Mouse (Mus musculus): ENCODE results near the gene Fgfr2.

Fgfr2 gene

DNA sequence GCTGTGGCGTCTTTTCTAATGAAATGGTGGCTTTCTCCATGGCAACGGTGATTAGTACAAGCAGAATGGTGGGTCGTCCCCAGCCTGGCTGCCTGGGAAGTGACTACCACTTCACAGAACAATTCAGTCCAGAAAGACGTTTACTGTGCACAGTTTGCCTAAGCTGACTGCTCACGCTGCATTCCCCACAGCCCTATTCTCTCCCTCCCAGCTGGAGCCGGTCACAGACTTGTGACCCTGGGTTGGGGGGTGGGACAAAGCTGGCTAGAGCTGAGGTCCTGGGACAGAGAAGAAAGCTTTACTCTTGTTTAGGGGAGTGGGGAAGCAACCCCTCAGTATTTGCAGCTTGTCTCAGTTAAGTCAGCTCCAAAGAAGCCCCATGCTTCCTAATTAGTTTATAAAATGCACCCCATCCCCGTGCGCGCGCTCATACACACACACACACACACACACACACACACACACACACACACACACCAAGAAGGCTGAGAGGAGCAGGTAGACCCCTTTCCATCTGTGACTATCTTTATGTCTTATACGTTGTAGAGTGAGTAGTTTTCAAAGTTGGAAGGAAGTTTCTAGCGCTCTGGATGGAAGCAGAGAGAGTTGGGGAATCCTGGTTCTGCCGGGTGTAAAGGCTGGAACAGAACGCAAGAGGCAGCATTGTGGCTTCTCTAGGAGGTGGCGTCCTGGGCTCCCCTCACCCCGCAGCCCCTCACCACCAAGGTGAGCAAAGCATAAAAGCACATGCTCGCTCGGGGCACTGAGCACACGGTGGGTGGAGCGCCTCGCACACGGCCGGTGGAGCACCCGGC is 2754.1 kb downstream of the Fgfr2 start:
- no peak for DNase-seq

DNA sequence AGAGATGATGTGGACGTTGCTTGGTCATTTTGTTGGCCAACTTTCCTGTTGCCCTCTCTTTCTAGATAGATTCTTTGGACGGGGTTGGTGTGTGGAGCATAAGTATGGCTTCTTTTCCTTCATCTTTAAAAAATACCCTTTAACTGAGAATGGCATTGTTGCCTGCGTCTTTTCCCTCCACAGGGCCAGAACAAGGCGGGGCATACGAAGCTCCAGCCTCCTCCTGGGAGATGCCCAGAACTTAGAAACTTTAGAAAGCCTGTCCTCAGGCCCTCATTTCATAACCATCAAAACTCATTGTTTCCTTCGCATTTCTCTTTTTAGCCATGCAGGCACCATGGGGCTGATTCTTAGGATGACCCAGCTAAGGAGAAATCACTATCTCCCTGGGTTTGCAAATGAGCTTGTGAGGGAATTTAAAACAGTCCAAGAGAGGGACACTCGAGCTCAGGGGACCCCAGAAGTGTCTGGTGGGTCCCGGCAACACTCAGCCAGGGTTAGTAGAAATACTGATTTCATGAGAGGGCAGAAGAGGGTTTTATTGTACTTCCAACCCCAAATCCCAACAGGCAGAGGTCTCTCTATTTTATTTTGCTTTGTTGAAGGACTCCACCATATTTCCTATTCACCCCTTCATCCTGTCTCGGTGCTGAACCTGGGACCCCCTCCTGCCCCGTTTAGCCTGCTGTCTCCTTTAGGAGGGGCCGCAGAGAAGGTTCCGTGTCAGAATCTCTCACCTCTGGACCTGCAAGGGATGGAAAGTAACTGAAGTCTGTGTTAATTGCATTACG is 2754.9 kb downstream of the Fgfr2 start:
- no peak for DNase-seq

GRCm38 (mm10) chr7:130367222-130368035 is 2755.7 kb downstream of the Fgfr2 start:
- DNase-seq = no peak

- DNase-seq = no peak
Observed at GRCm38 (mm10) chr7:130365711-130366110, 2757.4 kb downstream of the Fgfr2 start.

- no peak for DNase-seq
Observed at GRCm38 (mm10) chr7:130340412-130341152, 2782.6 kb downstream of the Fgfr2 start.

DNA sequence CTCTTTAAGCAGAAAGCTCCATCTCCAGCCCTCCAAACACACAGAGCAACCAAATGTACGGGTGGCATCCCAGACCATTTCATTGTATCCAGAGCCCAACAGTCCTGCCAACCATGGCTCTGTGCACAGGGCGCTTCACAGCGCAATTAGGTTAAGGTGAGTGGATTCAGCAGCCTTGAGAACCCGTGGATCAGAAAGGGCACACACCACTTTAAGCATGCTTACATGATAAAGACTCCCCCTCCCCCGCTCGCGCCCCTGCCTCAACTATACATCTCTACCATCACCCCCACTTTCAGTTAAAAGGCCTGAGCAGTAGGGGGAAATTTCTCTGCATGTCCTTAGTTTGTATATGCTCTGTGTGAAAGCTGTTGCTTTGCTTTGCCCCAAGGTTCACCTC is 2785.5 kb downstream of the Fgfr2 start:
- DNase-seq = no peak

GRCm38 (mm10) chr7:130335440-130336051 is 2787.6 kb downstream of the Fgfr2 start:
- no peak for DNase-seq

- no peak for DNase-seq
Observed at GRCm38 (mm10) chr7:130332515-130333220, 2790.5 kb downstream of the Fgfr2 start.

DNA sequence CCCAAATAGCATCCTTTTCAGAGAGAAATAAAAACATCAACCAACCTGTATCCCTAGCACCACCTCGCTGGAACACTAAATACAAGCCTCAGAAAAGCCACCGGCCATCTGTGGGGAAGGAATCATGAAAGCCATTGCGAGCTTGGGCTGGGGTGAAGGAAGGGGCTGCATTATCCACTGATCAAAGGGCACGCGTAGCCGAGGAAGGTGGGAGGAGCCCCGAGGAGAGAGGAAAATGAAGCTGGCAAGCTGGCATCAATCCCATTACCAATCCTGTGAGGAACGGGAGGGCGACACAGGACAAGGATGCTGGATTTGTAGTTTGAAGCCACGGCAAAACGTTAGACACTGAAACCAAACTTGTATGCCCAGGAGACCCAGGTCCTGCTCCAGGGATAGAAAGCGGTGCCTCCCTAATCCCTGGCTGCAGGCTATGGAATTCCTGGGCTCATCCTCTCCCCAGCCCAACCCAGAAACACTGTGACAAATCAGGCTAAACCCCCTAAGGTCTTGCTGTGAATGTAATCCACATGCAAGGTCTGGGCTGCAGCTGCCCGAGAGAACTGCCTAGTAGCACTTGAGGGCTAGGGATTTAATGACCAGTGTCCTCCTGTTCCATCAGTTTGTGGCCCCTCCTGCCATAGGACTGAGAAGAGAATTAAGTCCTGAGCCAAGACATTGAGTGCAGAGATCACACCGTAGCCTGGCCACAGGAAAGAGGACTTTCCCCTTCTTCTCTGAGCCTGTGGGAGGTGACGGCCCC is 2795.4 kb downstream of the Fgfr2 start:
- no peak for DNase-seq

GRCm38 (mm10) chr7:130325983-130326433 is 2797.1 kb downstream of the Fgfr2 start:
- DNase-seq = no peak

DNA sequence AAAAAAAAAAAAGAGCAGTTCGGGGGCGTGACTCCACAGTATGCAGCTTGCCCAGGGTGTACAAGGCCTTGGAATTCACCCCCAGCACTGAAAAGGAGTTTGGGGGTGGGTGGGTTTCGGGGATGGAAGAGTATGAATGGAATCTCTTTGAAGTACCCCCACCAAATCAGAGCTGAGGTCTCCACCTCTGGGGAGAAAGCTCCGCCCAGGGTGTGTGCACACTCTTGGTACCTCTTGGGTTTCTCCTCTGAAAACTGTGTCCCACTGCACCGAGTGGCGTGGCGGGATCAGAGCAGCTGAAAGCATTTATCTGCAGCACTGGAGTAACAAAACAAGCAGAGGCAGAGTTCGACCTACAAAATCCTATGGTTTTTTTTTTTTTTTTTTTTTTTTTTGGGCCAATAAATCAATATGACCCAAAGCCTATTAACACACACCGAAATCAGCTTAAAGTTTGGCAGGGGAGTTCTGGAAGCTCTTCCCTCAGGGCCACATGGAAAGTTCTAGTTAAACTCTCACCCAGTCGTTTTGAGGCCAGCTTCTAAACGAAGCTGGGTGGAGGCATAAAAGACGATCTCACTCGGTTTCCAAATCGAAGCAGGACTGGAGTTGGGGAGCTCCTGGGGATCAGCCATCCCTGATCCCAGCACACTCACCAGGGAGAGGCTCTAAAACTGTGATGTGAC is 2798.3 kb downstream of the Fgfr2 start:
- DNase-seq = no peak

DNA sequence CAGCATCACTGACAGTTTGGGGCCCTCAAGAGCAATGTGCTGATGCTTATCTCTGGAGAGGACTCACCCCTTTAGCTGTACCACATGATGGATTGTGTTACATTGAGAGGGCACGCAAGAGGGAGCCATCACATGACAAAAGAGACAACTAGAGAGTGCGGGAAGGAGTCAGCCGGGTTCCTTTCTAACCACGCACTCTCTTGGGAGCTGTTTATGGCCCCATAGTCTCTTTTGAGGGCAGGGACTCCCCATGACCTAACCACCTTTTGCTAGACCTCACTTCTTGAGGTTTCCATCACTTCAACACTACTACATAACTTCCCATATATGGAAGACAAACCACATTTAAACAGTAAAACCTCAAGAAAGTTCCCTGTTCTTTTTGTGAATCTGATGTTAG is 2799.4 kb downstream of the Fgfr2 start:
- no peak for DNase-seq

DNA sequence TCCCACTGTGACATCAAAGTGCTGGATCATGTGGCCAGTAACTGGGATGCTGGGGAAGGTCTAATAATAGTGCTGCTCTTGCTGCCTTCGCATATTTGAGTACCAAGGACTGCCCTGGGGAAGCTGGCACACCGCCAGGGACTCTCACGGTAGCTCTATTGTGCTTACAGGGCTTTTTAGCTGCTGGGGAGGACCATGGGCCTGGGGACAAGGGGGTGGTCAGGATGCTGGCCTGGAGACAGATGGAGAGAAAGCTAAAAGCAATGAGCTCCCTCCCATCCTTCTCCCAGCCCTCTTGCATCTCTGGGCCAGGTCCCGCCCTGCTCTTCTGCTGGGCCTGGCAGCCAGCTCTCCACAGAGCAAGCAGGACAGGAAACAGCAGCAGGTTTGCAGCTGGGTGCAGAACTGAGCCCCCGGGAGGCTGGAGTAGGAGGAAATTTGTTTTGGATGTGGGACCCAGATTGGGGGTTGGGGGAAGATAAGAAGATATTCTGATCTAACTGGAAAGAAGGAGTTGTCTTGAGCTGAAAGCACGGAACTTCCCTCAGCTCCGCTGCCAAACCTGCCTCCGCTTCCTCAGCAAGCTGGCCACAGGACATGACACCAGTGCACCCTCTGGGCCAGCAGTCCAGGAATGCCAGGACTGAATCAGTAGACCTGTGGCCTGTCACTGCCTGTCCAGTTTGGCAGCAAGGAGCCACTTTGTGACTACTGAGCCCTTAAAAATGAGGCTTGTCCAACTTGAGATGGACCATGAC is 2803.2 kb downstream of the Fgfr2 start:
- peak; percentile 56 for DNase-seq

- no peak for DNase-seq
Observed at GRCm38 (mm10) chr7:130316294-130316693, 2806.9 kb downstream of the Fgfr2 start.

- no peak for DNase-seq
Observed at GRCm38 (mm10) chr7:130315221-130315620, 2807.9 kb downstream of the Fgfr2 start.

DNA sequence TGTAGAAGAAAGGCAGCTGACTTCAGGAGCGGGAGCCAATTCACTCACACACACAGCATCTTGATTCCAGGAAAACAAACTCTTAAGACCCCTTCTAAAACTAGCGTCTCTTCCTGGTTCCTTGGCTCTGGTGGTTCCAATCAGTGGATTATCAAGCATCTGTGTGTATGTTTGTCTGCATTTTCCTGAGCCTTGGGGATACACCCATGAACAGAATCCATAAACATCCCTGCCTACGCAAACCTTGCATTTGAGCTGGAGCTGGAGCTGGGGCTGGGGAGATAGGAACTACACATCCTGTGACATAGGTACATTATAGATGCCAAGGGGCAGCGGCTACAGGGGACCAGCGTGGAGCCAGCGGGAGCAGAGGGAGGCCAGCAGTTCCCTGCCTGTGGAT is 2808.5 kb downstream of the Fgfr2 start:
- DNase-seq = no peak

GRCm38 (mm10) chr7:130311362-130311761 is 2811.8 kb downstream of the Fgfr2 start:
- no peak for DNase-seq

- no peak for DNase-seq
Observed at GRCm38 (mm10) chr7:130309180-130309579, 2814.0 kb downstream of the Fgfr2 start.

DNA sequence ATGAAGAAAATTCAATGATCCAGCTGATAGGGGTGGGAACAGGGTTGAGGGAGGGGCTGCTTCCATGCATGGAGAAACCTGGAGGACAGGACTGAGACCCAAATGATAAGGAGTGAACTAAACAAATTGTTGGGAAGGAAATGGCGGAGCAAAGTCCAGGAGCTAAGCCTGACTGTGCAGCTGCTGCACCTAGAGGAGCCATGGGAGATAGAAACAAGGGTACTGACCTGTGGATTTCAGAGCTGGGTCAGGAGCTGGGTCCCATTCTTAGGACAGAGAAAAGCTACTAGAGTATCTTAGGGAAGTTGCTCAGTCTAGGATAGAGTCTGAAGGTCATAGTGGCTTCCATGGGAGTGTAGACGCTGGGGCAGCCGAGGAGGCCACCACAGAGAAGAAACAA is 2816.1 kb downstream of the Fgfr2 start:
- DNase-seq = no peak

Measured in cerebellum, adult 11 months (tissue).